Mouse (Mus musculus): Measurements from ENCODE around the gene Tmem174. TPM values are rescaled to one million over a fixed set of nuclear protein-coding genes. Genes with fewer than 3 reads are reported as not detected.

Tmem174 gene
- total RNA-seq, 1 experiment = not detected

- H3K9ac ChIP-seq (ENCODE audit: insufficient read depth, low read depth, low read length, poor library complexity, severe bottlenecking) = no peak overlapping the region
- H3K4me1 ChIP-seq (ENCODE audit: control insufficient read depth in 2 of 2, insufficient read depth in 2 of 2, low read length in 2 of 2, poor library complexity in 1 of 2) = no peaks in the 10 kb centered on the region
- no peak overlapping the region for H3K27ac ChIP-seq (ENCODE audit: insufficient read depth, low read depth, low read length, poor library complexity, severe bottlenecking)
- no peaks in the 10 kb centered on the region for H3K9me3 ChIP-seq (ENCODE audit: control insufficient read depth, insufficient read depth, low read depth, low read length)
- no peak overlapping the region for H3K4me3 ChIP-seq (ENCODE audit: insufficient read depth in 1 of 2, low read depth in 1 of 2, low read length in 2 of 2, poor library complexity in 1 of 2, severe bottlenecking in 1 of 2)
- TF ChIP-seq ZC3H11A (IDR thresholded peaks at IDR 0.05; ENCODE audit: borderline replicate concordance, low read depth, low read length) = no peak
- TF ChIP-seq ZNF384 (IDR thresholded peaks at IDR 0.05; ENCODE audit: low read depth, low read length) = no peak
- no peak for TF ChIP-seq HCFC1 (IDR thresholded peaks at IDR 0.05; ENCODE audit: borderline replicate concordance, insufficient read depth, low read length)
- TF ChIP-seq CHD2 (IDR thresholded peaks at IDR 0.05; ENCODE audit: low read depth, low read length) = no peak
- TF ChIP-seq MAFK (IDR thresholded peaks at IDR 0.05; ENCODE audit: insufficient read depth, low read depth, low read length) = no peak
- DNase-seq (ENCODE audit: low read depth, low spot score) = no peak
- in situ Hi-C loops (cut with MboI; ENCODE audit: low sequenced_read_pairs in 2 of 2, unreplicated experiment in 2 of 2) = no loop called here
- no peaks in the 10 kb centered on the region for H3K36me3 ChIP-seq (ENCODE audit: control insufficient read depth, insufficient read depth, low read length, poor library complexity, severe bottlenecking)
Measured at GRCm38 (mm10) chr13:98638507-98639166, 1.4 kb upstream of the Tmem174 start.

GRCm38 (mm10) chr13:98636571-98636970 is 639 bp downstream of the Tmem174 start:
- Histone ChIP-seq H3K9ac (ENCODE audit: insufficient read depth, low read depth, low read length, poor library complexity, severe bottlenecking) (no peak overlapping the region), H3K9me3 (ENCODE audit: control insufficient read depth, insufficient read depth, low read depth, low read length) (no peaks in the 10 kb centered on the region), H3K4me1 (ENCODE audit: control insufficient read depth in 2 of 2, insufficient read depth in 2 of 2, low read length in 2 of 2, poor library complexity in 1 of 2) (no peaks in the 10 kb centered on the region), H3K4me3 (ENCODE audit: insufficient read depth in 1 of 2, low read depth in 1 of 2, low read length in 2 of 2, poor library complexity in 1 of 2, severe bottlenecking in 1 of 2) (peak overlapping the region in 1 of 2 experiments; percentile 33; a peak in 1 of 4 replicates), H3K27ac (ENCODE audit: insufficient read depth, low read depth, low read length, poor library complexity, severe bottlenecking) (no peak overlapping the region), H3K36me3 (ENCODE audit: control insufficient read depth, insufficient read depth, low read length, poor library complexity, severe bottlenecking) (no peaks in the 10 kb centered on the region)
- TF ChIP-seq ZNF384 (IDR thresholded peaks at IDR 0.05; ENCODE audit: low read depth, low read length) (no peak), ZC3H11A (IDR thresholded peaks at IDR 0.05; ENCODE audit: borderline replicate concordance, low read depth, low read length) (no peak)
- in situ Hi-C loops (cut with MboI; ENCODE audit: low sequenced_read_pairs in 2 of 2, unreplicated experiment in 2 of 2) = no loop called here
- DNase-seq (ENCODE audit: low read depth, low spot score) = no peak

- DNase-seq (ENCODE audit: low read depth, low spot score) = peak; percentile 29
- Histone ChIP-seq H3K4me3 (ENCODE audit: insufficient read depth in 1 of 2, low read depth in 1 of 2, low read length in 2 of 2, poor library complexity in 1 of 2, severe bottlenecking in 1 of 2) (no peak overlapping the region), H3K36me3 (ENCODE audit: control insufficient read depth, insufficient read depth, low read length, poor library complexity, severe bottlenecking) (no peaks in the 10 kb centered on the region), H3K9ac (ENCODE audit: insufficient read depth, low read depth, low read length, poor library complexity, severe bottlenecking) (no peak overlapping the region), H3K9me3 (ENCODE audit: control insufficient read depth, insufficient read depth, low read depth, low read length) (no peaks in the 10 kb centered on the region), H3K4me1 (ENCODE audit: control insufficient read depth in 2 of 2, insufficient read depth in 2 of 2, low read length in 2 of 2, poor library complexity in 1 of 2) (peaks cover 0 to 3% of the 10 kb centered on the region in 2 experiments; a peak in 1 of 4 replicates), H3K27ac (ENCODE audit: insufficient read depth, low read depth, low read length, poor library complexity, severe bottlenecking) (no peak overlapping the region)
- in situ Hi-C loops (cut with MboI; ENCODE audit: low sequenced_read_pairs in 2 of 2, unreplicated experiment in 2 of 2) = no loop called here
- TF ChIP-seq MAFK (IDR thresholded peaks at IDR 0.05; ENCODE audit: insufficient read depth, low read depth, low read length) (no peak), CHD2 (IDR thresholded peaks at IDR 0.05; ENCODE audit: low read depth, low read length) (no peak), ZC3H11A (IDR thresholded peaks at IDR 0.05; ENCODE audit: borderline replicate concordance, low read depth, low read length) (no peak)
Measured at GRCm38 (mm10) chr13:98633641-98634484, 3.3 kb downstream of the Tmem174 start.

GRCm38 (mm10) chr13:98632306-98632942 is 4.8 kb downstream of the Tmem174 start:
- Histone ChIP-seq H3K9me3 (ENCODE audit: control insufficient read depth, insufficient read depth, low read depth, low read length) (no peaks in the 10 kb centered on the region), H3K27ac (ENCODE audit: insufficient read depth, low read depth, low read length, poor library complexity, severe bottlenecking) (no peak overlapping the region), H3K9ac (ENCODE audit: insufficient read depth, low read depth, low read length, poor library complexity, severe bottlenecking) (no peak overlapping the region), H3K4me3 (ENCODE audit: insufficient read depth in 1 of 2, low read depth in 1 of 2, low read length in 2 of 2, poor library complexity in 1 of 2, severe bottlenecking in 1 of 2) (no peak overlapping the region), H3K4me1 (ENCODE audit: control insufficient read depth in 2 of 2, insufficient read depth in 2 of 2, low read length in 2 of 2, poor library complexity in 1 of 2) (peaks cover 0 to 3% of the 10 kb centered on the region in 2 experiments; a peak in 1 of 4 replicates), H3K36me3 (ENCODE audit: control insufficient read depth, insufficient read depth, low read length, poor library complexity, severe bottlenecking) (no peaks in the 10 kb centered on the region)
- in situ Hi-C loops (cut with MboI; ENCODE audit: low sequenced_read_pairs in 2 of 2, unreplicated experiment in 2 of 2) = no loop called here
- no peak for TF ChIP-seq ZC3H11A (IDR thresholded peaks at IDR 0.05; ENCODE audit: borderline replicate concordance, low read depth, low read length)
- no peak for TF ChIP-seq HCFC1 (IDR thresholded peaks at IDR 0.05; ENCODE audit: borderline replicate concordance, insufficient read depth, low read length)
- no peak for TF ChIP-seq ZNF384 (IDR thresholded peaks at IDR 0.05; ENCODE audit: low read depth, low read length)
- no peak for TF ChIP-seq CHD2 (IDR thresholded peaks at IDR 0.05; ENCODE audit: low read depth, low read length)
- no peak for TF ChIP-seq MAFK (IDR thresholded peaks at IDR 0.05; ENCODE audit: insufficient read depth, low read depth, low read length)
- DNase-seq (ENCODE audit: low read depth, low spot score) = no peak
